Mouse (Mus musculus): ENCODE measurements around the gene Cps1. TPM values are rescaled to one million over a fixed set of nuclear protein-coding genes. Genes with fewer than 3 reads are reported as not detected.

Cps1 gene
- polyA plus RNA-seq, 1 experiment from 2014 or later: 0.24 TPM

- H3K27ac ChIP-seq (replicated peaks): no peak overlapping the region
- H3K27me3 ChIP-seq: no peaks in the 10 kb centered on the region
- H3K36me3 ChIP-seq: no peaks in the 10 kb centered on the region
- H3K4me3 ChIP-seq: no peak overlapping the region
- no peak for ATAC-seq (ENCODE audit: low FRiP score, low read depth)
- no peaks in the 10 kb centered on the region for H3K9me3 ChIP-seq
- H3K4me1 ChIP-seq: no peaks in the 10 kb centered on the region
- no peak overlapping the region for H3K4me2 ChIP-seq (replicated peaks)
- 9% methylated on average over 8 of the region's 8 CpGs for WGBS
- no peak overlapping the region for H3K9ac ChIP-seq (replicated peaks)
Measured at GRCm38 (mm10) chr1:67143939-67144338, 21.1 kb downstream of the Cps1 start.

GRCm38 (mm10) chr1:67151246-67151645 is 28.4 kb downstream of the Cps1 start:
- no peak overlapping the region for H3K9ac ChIP-seq (replicated peaks)
- H3K4me2 ChIP-seq (replicated peaks): no peak overlapping the region
- no peak overlapping the region for H3K27ac ChIP-seq (replicated peaks)
- ATAC-seq (ENCODE audit: low FRiP score, low read depth): no peak
- no peaks in the 10 kb centered on the region for H3K9me3 ChIP-seq
- H3K4me3 ChIP-seq: no peak overlapping the region
- WGBS: 66% methylated on average over 3 of the region's 3 CpGs
- no peaks in the 10 kb centered on the region for H3K4me1 ChIP-seq
- H3K36me3 ChIP-seq: no peaks in the 10 kb centered on the region
- no peaks in the 10 kb centered on the region for H3K27me3 ChIP-seq

- no peak overlapping the region for H3K9ac ChIP-seq (replicated peaks)
- H3K27me3 ChIP-seq: no peaks in the 10 kb centered on the region
- H3K27ac ChIP-seq (replicated peaks): no peak overlapping the region
- H3K36me3 ChIP-seq: no peaks in the 10 kb centered on the region
- H3K4me3 ChIP-seq: no peak overlapping the region
- ATAC-seq (ENCODE audit: low FRiP score, low read depth): no peak
- no peak overlapping the region for H3K4me2 ChIP-seq (replicated peaks)
- no peaks in the 10 kb centered on the region for H3K9me3 ChIP-seq
- H3K4me1 ChIP-seq: no peaks in the 10 kb centered on the region
- WGBS: 82% methylated on average over 4 of the region's 4 CpGs
Measured at GRCm38 (mm10) chr1:67167283-67167682, 44.5 kb downstream of the Cps1 start.

GRCm38 (mm10) chr1:67181165-67181564 is 58.3 kb downstream of the Cps1 start:
- no peaks in the 10 kb centered on the region for H3K4me1 ChIP-seq

GRCm38 (mm10) chr1:67182201-67182600 is 59.4 kb downstream of the Cps1 start:
- 90% methylated on average over 7 of the region's 7 CpGs for WGBS
- H3K27ac ChIP-seq (replicated peaks): no peak overlapping the region
- no peaks in the 10 kb centered on the region for H3K4me1 ChIP-seq
- no peaks in the 10 kb centered on the region for H3K27me3 ChIP-seq
- no peak overlapping the region for H3K4me2 ChIP-seq (replicated peaks)
- H3K9ac ChIP-seq (replicated peaks): no peak overlapping the region
- no peaks in the 10 kb centered on the region for H3K9me3 ChIP-seq
- H3K36me3 ChIP-seq: no peaks in the 10 kb centered on the region
- no peak overlapping the region for H3K4me3 ChIP-seq
- no peak for ATAC-seq (ENCODE audit: low FRiP score, low read depth)

More at GRCm38 (mm10) chr1:67181165-67181564, 58.3 kb downstream of the Cps1 start:
- Histone ChIP-seq H3K27ac (replicated peaks) (no peak overlapping the region), H3K9me3 (no peaks in the 10 kb centered on the region), H3K4me2 (replicated peaks) (no peak overlapping the region), H3K36me3 (no peaks in the 10 kb centered on the region), H3K9ac (replicated peaks) (no peak overlapping the region), H3K27me3 (no peaks in the 10 kb centered on the region), H3K4me3 (no peak overlapping the region)
- WGBS: 16% methylated on average over 7 of the region's 7 CpGs
- ATAC-seq (ENCODE audit: low FRiP score, low read depth): peak; percentile 74

- ATAC-seq (ENCODE audit: low FRiP score, low read depth): no peak
- H3K36me3 ChIP-seq: no peaks in the 10 kb centered on the region
- H3K9ac ChIP-seq (replicated peaks): no peak overlapping the region
- WGBS: 83% methylated on average over 6 of the region's 6 CpGs
- no peaks in the 10 kb centered on the region for H3K4me1 ChIP-seq
- no peak overlapping the region for H3K4me2 ChIP-seq (replicated peaks)
- H3K27ac ChIP-seq (replicated peaks): no peak overlapping the region
- H3K9me3 ChIP-seq: no peaks in the 10 kb centered on the region
- H3K27me3 ChIP-seq: no peaks in the 10 kb centered on the region
- H3K4me3 ChIP-seq: no peak overlapping the region
Measured at GRCm38 (mm10) chr1:67183532-67183931, 60.7 kb downstream of the Cps1 start.

GRCm38 (mm10) chr1:67184134-67184533 is 61.3 kb downstream of the Cps1 start:
- 84% methylated on average over 3 of the region's 3 CpGs for WGBS

GRCm38 (mm10) chr1:67197335-67197734 is 74.5 kb downstream of the Cps1 start:
- no peak for ATAC-seq (ENCODE audit: low FRiP score, low read depth)
- no peaks in the 10 kb centered on the region for H3K4me1 ChIP-seq
- no peaks in the 10 kb centered on the region for H3K36me3 ChIP-seq
- H3K9ac ChIP-seq (replicated peaks): no peak overlapping the region
- H3K27ac ChIP-seq (replicated peaks): no peak overlapping the region
- no peak overlapping the region for H3K4me2 ChIP-seq (replicated peaks)
- WGBS: 92% methylated on average over 2 of the region's 2 CpGs
- no peaks in the 10 kb centered on the region for H3K9me3 ChIP-seq
- H3K27me3 ChIP-seq: no peaks in the 10 kb centered on the region
- no peak overlapping the region for H3K4me3 ChIP-seq

More at GRCm38 (mm10) chr1:67184134-67184533, 61.3 kb downstream of the Cps1 start:
- H3K4me1 ChIP-seq: no peaks in the 10 kb centered on the region
- no peaks in the 10 kb centered on the region for H3K9me3 ChIP-seq
- H3K4me3 ChIP-seq: no peak overlapping the region
- no peaks in the 10 kb centered on the region for H3K27me3 ChIP-seq
- H3K9ac ChIP-seq (replicated peaks): no peak overlapping the region
- no peak overlapping the region for H3K4me2 ChIP-seq (replicated peaks)
- H3K27ac ChIP-seq (replicated peaks): no peak overlapping the region
- no peak for ATAC-seq (ENCODE audit: low FRiP score, low read depth)
- H3K36me3 ChIP-seq: no peaks in the 10 kb centered on the region

GRCm38 (mm10) chr1:67218339-67218944 is 95.6 kb downstream of the Cps1 start:
- no peak overlapping the region for H3K4me2 ChIP-seq (replicated peaks)
- ATAC-seq (ENCODE audit: low FRiP score, low read depth): 0 out of 2 replicates have a peak, but pooled peaks have one; percentile 34
- H3K9ac ChIP-seq (replicated peaks): no peak overlapping the region
- H3K36me3 ChIP-seq: no peaks in the 10 kb centered on the region
- H3K9me3 ChIP-seq: no peaks in the 10 kb centered on the region
- peaks cover 6% of the 10 kb centered on the region; the same call in 1 of the 2 replicates for H3K4me1 ChIP-seq
- H3K27ac ChIP-seq (replicated peaks): no peak overlapping the region
- no peaks in the 10 kb centered on the region for H3K27me3 ChIP-seq
- 30% methylated on average over 2 of the region's 2 CpGs for WGBS
- H3K4me3 ChIP-seq: no peak overlapping the region

GRCm38 (mm10) chr1:67223666-67224065 is 100.8 kb downstream of the Cps1 start:
- Histone ChIP-seq H3K27me3 (no peaks in the 10 kb centered on the region), H3K9ac (replicated peaks) (no peak overlapping the region), H3K9me3 (no peaks in the 10 kb centered on the region), H3K4me2 (replicated peaks) (no peak overlapping the region), H3K36me3 (no peaks in the 10 kb centered on the region), H3K4me1 (peaks cover 2% of the 10 kb centered on the region; the same call in 1 of the 2 replicates), H3K27ac (replicated peaks) (no peak overlapping the region), H3K4me3 (no peak overlapping the region)
- no peak for ATAC-seq (ENCODE audit: low FRiP score, low read depth)
- WGBS: 67% methylated on average over 7 of the region's 7 CpGs

- Histone ChIP-seq H3K9me3 (no peaks in the 10 kb centered on the region), H3K9ac (replicated peaks) (no peak overlapping the region), H3K36me3 (no peaks in the 10 kb centered on the region), H3K4me2 (replicated peaks) (no peak overlapping the region), H3K27me3 (no peaks in the 10 kb centered on the region), H3K4me3 (no peak overlapping the region), H3K27ac (replicated peaks) (no peak overlapping the region), H3K4me1 (no peaks in the 10 kb centered on the region)
- WGBS: 86% methylated on average over 2 of the region's 2 CpGs
- no peak for ATAC-seq (ENCODE audit: low FRiP score, low read depth)
Measured at GRCm38 (mm10) chr1:67234861-67235260, 112.0 kb downstream of the Cps1 start.

- Histone ChIP-seq H3K4me1 (no peaks in the 10 kb centered on the region), H3K36me3 (no peaks in the 10 kb centered on the region), H3K27me3 (no peaks in the 10 kb centered on the region), H3K4me2 (replicated peaks) (no peak overlapping the region), H3K9ac (replicated peaks) (no peak overlapping the region), H3K4me3 (no peak overlapping the region), H3K27ac (replicated peaks) (no peak overlapping the region), H3K9me3 (no peaks in the 10 kb centered on the region)
- ATAC-seq (ENCODE audit: low FRiP score, low read depth): peak; percentile 19; the same call in 1 of the 2 replicates
- WGBS: 72% methylated on average over 7 of the region's 7 CpGs
Measured at GRCm38 (mm10) chr1:67235468-67236217, 112.8 kb downstream of the Cps1 start.
